Mouse (Mus musculus) stomach, postnatal 0 days (tissue): ENCODE results near the gene Cited2. TPM values are rescaled to one million over a fixed set of nuclear protein-coding genes. Genes with fewer than 3 reads are reported as not detected.
A peak's percentile ranks its signal among the peaks of the same experiment; 100 is the strongest.

Source experiments
- ATAC-seq: fragments of 200-750 bp; cut with Nextera tagmentation; 2 replicates; pipeline ENCODE4 v1.8.0; 2017; ENCODE audit not compliant: low FRiP score, low TSS enrichment
- DNase-seq: peaks from one replicate; pipeline ENCODE4 v3.0.0-alpha.2; 2016; ENCODE audit warnings: low spot score
- H3K27ac ChIP-seq: fragments of 300-500 bp; sonication (generic); replicated peaks from 2 replicates; pipeline ENCODE4 v1.5.1; 2014; ENCODE audit warnings: mild to moderate bottlenecking, control low read depth
- H3K27me3 ChIP-seq: fragments of 300-500 bp; sonication (generic); 2 replicates; pipeline ENCODE4 v1.6.1; 2014; ENCODE audit warnings: low read length; ENCODE audit not compliant: control insufficient read depth, insufficient read depth
- H3K36me3 ChIP-seq: fragments of 300-500 bp; sonication (generic); 2 replicates; pipeline ENCODE4 v1.6.1; 2014; ENCODE audit warnings: low read length, mixed read lengths; ENCODE audit not compliant: control insufficient read depth, insufficient read depth
- H3K4me1 ChIP-seq: fragments of 300-500 bp; sonication (generic); replicated peaks from 2 replicates; pipeline ENCODE4 v1.6.1; 2014; ENCODE audit warnings: antibody characterized with exemption; ENCODE audit not compliant: control insufficient read depth, insufficient read depth
- H3K4me2 ChIP-seq: fragments of 300-500 bp; sonication (generic); replicated peaks from 2 replicates; pipeline ENCODE4 v1.6.1; 2014; ENCODE audit warnings: low read depth, mild to moderate bottlenecking, control low read depth, moderate library complexity
- H3K4me3 ChIP-seq: fragments of 300-500 bp; sonication (generic); 2 replicates; pipeline ENCODE4 v1.5.1; 2014; ENCODE audit warnings: low read depth, low read length, control low read depth
- H3K9ac ChIP-seq: fragments of 300-500 bp; sonication (generic); 2 replicates; pipeline ENCODE4 v1.6.1; 2014; ENCODE audit warnings: mild to moderate bottlenecking, low read length, control low read depth, mixed read lengths
- H3K9me3 ChIP-seq: fragments of 300-500 bp; sonication (generic); 2 replicates; pipeline ENCODE4 v1.6.1; 2016; ENCODE audit warnings: low read length; ENCODE audit not compliant: control insufficient read depth
- CTCF ChIP-seq: IDR thresholded peaks from 2 replicates; pipeline ENCODE4 v1.5.1; 2016; ENCODE audit warnings: antibody characterized with exemption, low read depth, mild to moderate bottlenecking, moderate library complexity
- EP300 ChIP-seq: optimal IDR thresholded peaks from 2 replicates; pipeline ENCODE3; 2016; ENCODE audit warnings: antibody characterized with exemption
- WGBS: fragments of 180-500 bp; shearing (Covaris S2); extraction: QIAGEN DNeasy Blood & Tissue Kit; methylation state at CpG from one replicate; pipeline ENCODE4 v1.1.7; 2014; 5-methylcytosine and 5-hydroxymethylcytosine counted together
- polyA plus RNA-seq: library from polyadenylated mRNA; unstranded; fragments of >200 nt; fragmentation: Nextera tagmentation; extraction: Ambion mirVana; gene quantifications from 2 replicates; pipeline ENCODE4 v1.2.1, GENCODE M21; 2015

Cited2 gene
- polyA plus RNA-seq, 1 experiment from 2014 or later: 33.0 TPM

- DNase-seq: no peak
- no peak overlapping the region for H3K4me2 ChIP-seq
- H3K9ac ChIP-seq: no peak overlapping the region
- 33% methylated on average over 4 of the region's 4 CpGs for WGBS
- TF ChIP-seq CTCF: no peak
- peak; percentile 21 for TF ChIP-seq EP300
- H3K9me3 ChIP-seq: no peaks in the 10 kb centered on the region
- no peak for ATAC-seq
- no peak overlapping the region for H3K27ac ChIP-seq
- no peak overlapping the region for H3K4me3 ChIP-seq
- H3K4me1 ChIP-seq: no peaks in the 10 kb centered on the region; the same call in 1 of the 2 replicates
- H3K36me3 ChIP-seq: no peaks in the 10 kb centered on the region
- H3K27me3 ChIP-seq: no peaks in the 10 kb centered on the region
These were observed 5.7 kb downstream of the Cited2 start for GRCm38 (mm10) chr10:17728711-17729110.

GRCm38 (mm10) chr10:17729476-17729875, 6.5 kb downstream of the Cited2 start:
- Histone ChIP-seq H3K27me3 (no peaks in the 10 kb centered on the region), H3K4me3 (no peak overlapping the region), H3K36me3 (no peaks in the 10 kb centered on the region), H3K4me2 (no peak overlapping the region), H3K9me3 (no peaks in the 10 kb centered on the region), H3K27ac (no peak overlapping the region), H3K4me1 (no peaks in the 10 kb centered on the region; the same call in 1 of the 2 replicates), H3K9ac (no peak overlapping the region)
- TF ChIP-seq EP300 (no peak), CTCF (no peak)
- no peak for ATAC-seq
- no peak for DNase-seq
- WGBS: 71% methylated on average over 6 of the region's 6 CpGs

DNA sequence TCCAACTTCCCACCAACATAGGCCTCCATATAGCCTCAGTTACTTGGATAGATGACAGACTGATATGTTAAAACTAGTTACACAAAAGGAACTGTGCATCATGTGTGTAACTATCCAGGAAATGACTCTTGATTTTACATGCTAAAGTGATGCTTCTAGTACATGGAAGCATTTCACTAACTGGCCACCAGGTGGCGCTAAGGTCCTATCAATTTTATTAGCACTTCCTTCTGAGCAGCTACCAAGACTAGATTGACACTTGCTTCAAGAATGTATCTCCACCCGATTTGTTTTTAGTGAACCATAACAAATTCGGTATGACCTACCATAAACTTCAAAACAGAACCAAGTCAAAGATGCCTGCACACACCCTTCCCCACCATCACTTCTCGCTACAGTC, 10.0 kb downstream of the Cited2 start:
- no peaks in the 10 kb centered on the region for H3K9me3 ChIP-seq
- H3K27ac ChIP-seq: no peak overlapping the region
- DNase-seq: peak; percentile 79
- no peaks in the 10 kb centered on the region for H3K4me1 ChIP-seq
- no peak overlapping the region for H3K4me3 ChIP-seq
- no peaks in the 10 kb centered on the region for H3K36me3 ChIP-seq
- no peak overlapping the region for H3K4me2 ChIP-seq
- no peaks in the 10 kb centered on the region for H3K27me3 ChIP-seq
- 24% methylated on average over 4 of the region's 4 CpGs for WGBS
- TF ChIP-seq CTCF: peak; percentile 95
- no peak for TF ChIP-seq EP300
- peak; percentile 59; the same call in 1 of the 2 replicates for ATAC-seq
- H3K9ac ChIP-seq: no peak overlapping the region

GRCm38 (mm10) chr10:17742581-17742980, 19.6 kb downstream of the Cited2 start:
- Histone ChIP-seq H3K27me3 (no peaks in the 10 kb centered on the region), H3K4me2 (no peak overlapping the region), H3K9me3 (no peaks in the 10 kb centered on the region), H3K27ac (no peak overlapping the region), H3K36me3 (no peaks in the 10 kb centered on the region), H3K4me3 (no peak overlapping the region), H3K4me1 (no peaks in the 10 kb centered on the region), H3K9ac (no peak overlapping the region)
- ATAC-seq (no peak), DNase-seq (no peak)
- TF ChIP-seq EP300 (no peak), CTCF (no peak)
- 91% methylated on average over 2 of the region's 2 CpGs for WGBS

DNA sequence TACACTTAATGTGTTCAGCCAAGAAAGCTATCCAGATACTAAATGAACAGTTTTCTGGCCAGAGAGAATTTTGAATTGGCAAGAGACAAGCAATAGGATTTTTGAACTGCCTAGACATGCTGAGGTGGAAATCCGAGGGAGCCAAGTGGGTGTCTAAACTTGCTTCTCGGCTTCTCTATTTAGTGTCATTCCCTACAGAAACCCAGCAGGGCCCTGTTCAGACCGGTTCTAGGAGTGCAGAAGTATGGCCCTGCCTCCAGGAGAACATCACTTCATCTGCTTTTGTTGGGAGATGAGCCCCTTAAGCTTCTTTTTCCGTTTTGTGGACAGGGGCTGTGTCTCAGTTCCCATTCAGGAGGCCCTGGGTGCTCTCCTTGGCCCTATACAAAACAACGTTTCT, 29.5 kb downstream of the Cited2 start:
- no peak overlapping the region for H3K4me2 ChIP-seq
- no peaks in the 10 kb centered on the region for H3K4me1 ChIP-seq
- no peaks in the 10 kb centered on the region for H3K27me3 ChIP-seq
- H3K4me3 ChIP-seq: no peak overlapping the region
- H3K36me3 ChIP-seq: no peaks in the 10 kb centered on the region
- no peak for DNase-seq
- H3K9me3 ChIP-seq: peaks cover 4% of the 10 kb centered on the region; the same call in 1 of the 2 replicates
- no peak for ATAC-seq
- no peak overlapping the region for H3K27ac ChIP-seq
- TF ChIP-seq CTCF (no peak), EP300 (no peak)
- WGBS: 66% methylated on average over 5 of the region's 5 CpGs
- no peak overlapping the region for H3K9ac ChIP-seq

GRCm38 (mm10) chr10:17759772-17760171, 36.8 kb downstream of the Cited2 start:
- ATAC-seq: no peak
- Histone ChIP-seq H3K36me3 (no peaks in the 10 kb centered on the region), H3K9ac (no peak overlapping the region), H3K4me2 (no peak overlapping the region), H3K4me1 (no peaks in the 10 kb centered on the region), H3K9me3 (peaks cover 4% of the 10 kb centered on the region; the same call in 1 of the 2 replicates), H3K27me3 (no peaks in the 10 kb centered on the region), H3K27ac (no peak overlapping the region), H3K4me3 (no peak overlapping the region)
- TF ChIP-seq CTCF (no peak), EP300 (no peak)
- no peak for DNase-seq
- WGBS: 51% methylated on average over 3 of the region's 3 CpGs
